Mouse (Mus musculus) heart, adult 8-10 months (tissue): ENCODE measurements around the gene Agbl3. TPM values are rescaled to one million over a fixed set of nuclear protein-coding genes. Genes with fewer than 3 reads are reported as not detected.

ENCODE experiments used
- DNase-seq: peaks from one replicate; pipeline ENCODE4 v3.0.0; 2022; ENCODE audit warnings: low spot score
- total RNA-seq, 4 experiments: library from RNA; stranded (reverse); gene quantifications; 2 replicates each; pipeline ENCODE4 v1.2.4; 2022

The Agbl3 gene
- total RNA-seq = 1 to 10 TPM; 3.6 to 4.8 (median 3.8) TPM

DNA sequence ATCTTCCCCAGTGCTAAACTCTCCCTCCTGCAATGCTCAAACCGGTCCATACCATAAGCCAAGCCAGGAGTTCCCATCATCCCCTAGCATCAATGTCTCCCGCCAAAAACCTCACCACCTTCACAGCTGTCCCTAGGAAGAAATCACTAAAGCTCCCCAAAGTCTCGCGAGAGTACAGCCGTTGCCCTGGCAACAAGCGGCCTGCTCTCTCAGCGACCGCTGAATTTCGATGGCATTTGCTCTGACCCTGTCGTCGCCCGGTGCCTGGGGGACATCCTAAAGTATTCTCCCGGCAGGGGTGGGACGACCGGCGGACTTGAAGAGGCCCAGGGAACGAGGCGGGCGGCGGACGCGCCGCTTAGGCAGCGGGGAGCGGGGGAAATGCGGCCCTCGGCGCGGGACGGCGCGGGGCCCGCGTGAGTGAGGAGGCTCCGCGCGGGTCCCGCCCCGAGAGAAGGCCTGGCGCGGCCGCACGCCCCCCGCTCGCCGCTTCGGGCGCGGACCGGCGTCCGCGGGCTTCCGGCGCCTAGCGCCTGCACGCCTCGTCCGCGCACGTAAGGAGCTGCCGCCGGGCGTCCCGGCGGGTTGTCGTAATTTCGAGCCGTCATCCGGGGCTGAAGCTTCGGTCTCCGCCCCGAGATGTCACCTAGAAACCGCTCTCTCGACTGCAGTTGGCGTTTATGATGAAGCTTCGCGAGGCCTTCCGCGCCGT lies at the start of gene Agbl3:
TSS of gene Agbl3 (plus strand) at position 202 of the 712 bp plus-strand sequence.
- DNase-seq = peak; percentile 94

DNA sequence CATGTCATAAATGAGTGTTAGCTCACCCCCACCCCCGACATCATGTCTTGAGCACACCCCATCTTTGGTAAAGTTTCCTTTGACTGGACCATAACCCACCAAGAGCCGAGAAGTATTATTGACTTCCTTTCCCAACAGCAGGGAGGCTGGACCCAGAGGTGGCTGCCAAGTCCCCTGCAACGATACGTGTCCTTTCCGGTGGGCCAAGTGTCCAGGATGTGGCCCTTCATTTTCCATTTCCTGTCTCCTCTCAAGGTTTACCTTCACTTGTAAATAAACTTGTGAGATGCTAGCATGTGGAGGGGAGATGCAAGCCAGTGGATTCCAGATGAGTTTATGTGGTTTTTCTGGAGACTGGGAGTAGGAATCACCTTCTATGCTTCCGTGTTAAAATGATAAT lies 49.2 kb upstream of the Agbl3 start:
- DNase-seq = no peak

DNA sequence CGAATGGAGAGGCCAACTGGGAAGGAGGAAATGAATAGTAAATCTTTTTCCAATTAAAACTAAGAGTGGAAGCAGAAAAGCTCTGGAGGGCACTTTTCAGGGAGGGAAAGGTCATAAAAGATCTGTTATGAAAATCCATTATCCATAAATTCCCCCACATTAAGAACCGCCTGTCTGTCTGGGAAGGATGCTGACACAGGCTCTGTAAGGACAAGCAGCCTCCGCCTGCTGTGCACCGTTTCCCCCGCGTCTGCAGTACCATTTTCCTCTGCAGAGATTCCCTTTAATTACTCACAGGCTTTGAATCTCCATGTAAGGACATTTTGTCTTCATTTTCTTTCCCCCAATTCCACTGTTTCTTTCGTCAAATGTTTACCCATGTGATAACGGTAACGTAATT lies 48.7 kb upstream of the Agbl3 start:
- no peak for DNase-seq

DNA sequence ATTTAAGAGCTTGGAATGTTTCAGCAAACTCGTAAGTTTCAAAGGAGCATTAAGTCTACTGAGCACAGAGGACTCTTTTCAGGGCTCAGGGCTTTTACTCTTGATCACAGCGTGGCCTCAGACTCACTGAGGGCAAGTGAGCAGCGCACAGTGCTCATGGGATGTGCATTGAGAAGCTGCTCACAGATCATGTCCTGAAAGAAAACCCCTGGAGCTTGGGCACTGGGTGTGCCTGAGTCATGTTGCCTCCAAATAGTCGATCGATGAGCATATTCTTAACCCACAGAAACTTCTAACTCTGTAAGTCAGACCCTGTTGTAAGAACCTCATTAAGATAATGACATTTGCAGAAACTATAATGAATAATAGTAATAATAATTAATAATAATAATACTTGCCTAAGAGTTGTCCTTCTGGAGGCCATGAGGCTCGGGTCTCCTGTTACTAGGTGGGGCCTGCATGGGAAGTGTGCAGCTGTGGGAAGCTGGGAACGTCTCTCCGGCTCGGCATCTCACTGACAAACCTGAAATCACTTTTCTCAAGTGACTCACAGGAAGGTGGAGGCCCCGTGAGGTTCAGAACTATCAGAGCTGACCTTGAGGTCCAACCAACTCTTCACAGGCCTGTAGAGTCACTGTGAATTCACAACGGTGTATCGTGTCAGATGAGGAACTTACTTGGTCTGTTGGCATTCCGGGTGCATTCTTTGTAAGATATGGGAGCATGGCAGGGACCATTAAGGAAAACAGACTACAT lies 45.1 kb upstream of the Agbl3 start:
- DNase-seq = no peak

DNA sequence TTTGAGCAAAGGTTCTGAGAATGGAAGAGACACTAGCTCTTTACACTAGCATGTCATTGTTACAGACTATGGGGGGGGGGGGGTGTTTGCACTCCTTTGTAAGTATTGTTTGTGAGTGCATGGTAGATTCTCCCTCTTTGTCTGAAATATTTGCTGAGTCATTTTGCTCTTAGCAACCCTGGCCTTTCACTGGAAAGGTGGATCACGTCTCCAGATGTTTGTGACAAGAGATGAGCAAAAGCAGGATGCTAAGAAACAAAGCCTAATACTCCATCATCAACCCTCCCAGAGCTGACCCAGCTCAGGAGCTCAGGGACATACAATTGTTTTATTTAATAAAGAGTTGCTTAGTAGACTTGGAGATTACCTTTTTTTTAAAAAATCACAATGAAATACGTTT lies 43.3 kb upstream of the Agbl3 start:
- no peak for DNase-seq

- no peak for DNase-seq
These were observed 36.3 kb upstream of the Agbl3 start for GRCm38 (mm10) chr6:34743946-34744345.

DNA sequence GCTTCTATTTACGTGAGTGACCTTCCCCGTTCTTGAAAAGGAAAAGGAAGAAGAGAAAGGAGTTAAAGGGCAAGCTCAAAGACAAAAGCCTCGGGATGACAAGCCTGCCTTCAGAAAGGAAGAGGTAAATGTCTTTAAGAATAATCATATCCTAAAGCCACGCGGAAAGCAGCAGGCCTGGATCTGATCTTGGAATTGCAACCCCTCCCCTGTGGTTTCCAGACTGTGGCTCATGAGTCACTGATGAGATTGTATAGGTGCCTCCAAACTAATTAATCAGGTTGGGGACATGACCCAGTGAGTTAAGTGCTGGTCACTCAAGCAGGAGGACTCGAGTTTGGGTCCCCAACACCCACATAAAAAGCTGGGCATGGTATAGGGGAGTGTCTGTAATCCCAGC lies 32.4 kb upstream of the Agbl3 start:
- DNase-seq = no peak

- DNase-seq = no peak
These were observed 31.7 kb upstream of the Agbl3 start for GRCm38 (mm10) chr6:34748566-34748965.

GRCm38 (mm10) chr6:34749526-34749925 lies 30.7 kb upstream of the Agbl3 start:
- no peak for DNase-seq

- peak; percentile 48 for DNase-seq
These were observed 29.6 kb upstream of the Agbl3 start for GRCm38 (mm10) chr6:34750487-34751120.

DNA sequence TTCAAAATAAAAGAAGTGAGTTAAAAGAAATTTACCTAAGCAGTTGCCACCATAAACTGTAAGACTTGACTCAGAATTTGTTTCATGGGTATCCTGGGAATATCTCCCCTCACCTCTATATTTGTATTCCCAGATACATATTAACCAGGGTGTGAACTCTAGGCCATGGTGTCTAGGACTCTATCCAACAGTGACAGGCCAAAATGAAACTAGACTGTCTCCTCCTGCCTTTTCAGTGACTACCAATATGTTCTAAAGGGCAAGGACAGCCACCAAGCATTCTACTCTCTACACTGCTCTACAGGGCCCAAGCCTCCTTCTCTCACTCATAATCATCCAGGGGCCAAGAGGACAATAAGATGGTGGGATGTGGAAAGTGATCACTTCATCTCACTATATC lies 28.6 kb upstream of the Agbl3 start:
- DNase-seq = no peak

DNA sequence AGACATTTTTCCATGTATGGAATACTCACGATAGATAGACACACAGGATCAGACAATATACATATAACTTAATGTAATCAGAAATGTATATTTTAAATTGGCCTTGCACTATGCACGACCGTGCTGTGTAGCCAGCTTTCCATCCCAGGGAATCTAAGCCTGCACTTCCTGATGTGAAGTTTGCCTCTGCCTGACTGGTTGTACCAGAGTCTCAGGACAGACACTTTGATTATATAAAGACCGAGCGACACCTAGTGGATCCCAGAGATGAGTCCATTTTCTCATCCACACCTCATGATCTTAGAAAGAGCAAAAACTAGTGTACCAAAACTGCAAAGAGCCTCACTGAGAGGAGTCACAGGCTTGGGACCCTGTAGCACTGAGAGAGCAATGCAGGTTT lies 25.8 kb upstream of the Agbl3 start:
- DNase-seq = peak; percentile 67

GRCm38 (mm10) chr6:34758340-34758739 lies 21.9 kb upstream of the Agbl3 start:
- no peak for DNase-seq

- peak; percentile 46 for DNase-seq
These were observed 20.2 kb upstream of the Agbl3 start for GRCm38 (mm10) chr6:34760023-34760422.

- no peak for DNase-seq
These were observed 14.5 kb upstream of the Agbl3 start for GRCm38 (mm10) chr6:34765721-34766120.

DNA sequence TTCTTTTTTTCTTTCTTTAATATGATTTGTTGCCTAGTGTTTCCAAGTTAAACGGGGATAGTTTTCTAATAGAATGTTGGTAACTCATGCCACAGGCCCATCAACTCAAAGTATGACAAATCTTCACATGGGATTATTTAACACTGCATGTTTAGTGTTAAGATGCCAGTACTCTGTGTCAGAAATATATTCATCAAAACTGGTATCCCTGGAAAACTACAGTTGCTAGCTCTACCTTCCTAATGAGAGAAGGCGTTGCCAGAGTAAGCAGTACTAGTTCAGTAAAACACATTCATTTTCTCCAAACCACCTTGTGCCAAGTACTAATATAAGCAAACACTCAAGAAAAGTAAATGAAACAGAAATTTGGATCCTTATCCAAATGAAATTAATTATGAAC lies 10.2 kb upstream of the Agbl3 start:
- no peak for DNase-seq

DNA sequence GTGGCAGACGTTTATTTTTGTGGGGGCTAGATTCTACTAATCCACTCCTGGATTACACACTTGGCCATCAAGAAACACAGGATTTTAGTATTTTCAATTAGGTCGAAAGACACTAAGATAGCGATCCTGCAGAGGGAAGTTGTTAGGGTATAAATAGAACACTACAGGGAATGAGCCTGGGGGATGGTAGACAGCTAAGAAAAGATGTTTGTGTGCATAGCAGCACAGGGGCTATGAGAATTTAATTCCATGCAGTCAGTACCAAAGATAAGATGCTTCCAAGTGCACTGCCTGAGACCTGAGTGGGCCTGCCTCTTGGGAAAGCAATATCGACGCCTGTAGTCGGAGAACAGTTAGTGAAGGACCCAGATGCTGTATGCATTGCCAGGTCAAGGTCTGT lies 9.7 kb upstream of the Agbl3 start:
- no peak for DNase-seq

DNA sequence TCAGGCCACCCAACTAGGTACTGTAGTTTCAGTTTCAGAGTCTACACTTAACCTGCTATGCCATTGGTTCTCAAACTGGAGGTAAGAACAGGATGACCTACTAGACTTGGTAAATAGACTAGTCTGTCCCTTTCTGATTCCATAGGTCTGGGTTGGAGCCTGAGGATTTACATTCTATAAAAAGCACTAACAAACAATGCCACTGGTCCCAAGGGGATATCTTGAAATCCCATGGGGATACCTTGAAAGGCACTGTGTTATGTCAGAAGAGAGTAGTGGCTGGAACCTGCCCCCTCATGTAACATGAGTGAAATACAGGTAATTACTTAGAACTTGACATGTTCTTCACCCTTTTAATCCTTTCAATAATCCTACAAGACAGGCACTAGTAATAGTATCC lies 3.8 kb upstream of the Agbl3 start:
- no peak for DNase-seq

GRCm38 (mm10) chr6:34777094-34777493 lies 3.1 kb upstream of the Agbl3 start:
- no peak for DNase-seq

DNA sequence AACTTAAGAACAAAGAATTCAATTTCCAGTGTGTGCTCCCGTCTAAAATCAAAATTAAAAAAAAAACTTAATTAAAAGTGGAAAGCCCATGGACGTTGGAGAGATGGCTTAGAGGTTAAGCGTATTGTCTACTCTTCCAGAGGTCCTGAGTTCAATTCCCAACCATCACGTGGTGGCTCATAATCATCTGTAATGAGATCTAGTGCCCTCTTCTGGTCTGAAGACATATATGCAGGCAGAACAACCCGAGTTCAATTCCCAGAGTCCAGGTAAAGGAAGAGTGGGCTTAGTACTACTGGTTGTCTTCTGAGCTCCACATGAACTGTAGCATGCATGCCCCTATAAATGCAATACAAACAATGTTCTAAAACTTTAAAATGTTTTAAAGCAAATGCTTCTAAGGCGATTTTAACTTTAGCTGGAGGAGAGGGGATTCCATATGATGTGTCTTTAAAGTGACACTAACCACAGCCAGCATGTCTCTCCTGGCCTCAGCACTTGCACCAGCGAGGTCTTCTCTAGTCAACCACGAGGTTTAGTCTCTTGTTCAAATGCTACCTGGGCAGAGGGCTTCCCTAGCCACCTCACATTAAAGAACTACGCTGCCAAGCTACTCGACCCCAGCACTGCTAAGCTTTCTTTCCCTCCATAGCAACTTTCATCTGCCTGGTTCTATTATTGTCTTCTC lies 2.1 kb upstream of the Agbl3 start:
- DNase-seq = no peak

GRCm38 (mm10) chr6:34780943-34781289 lies 684 bp downstream of the Agbl3 start:
- DNase-seq = no peak

GRCm38 (mm10) chr6:34782493-34782892 lies 2.3 kb downstream of the Agbl3 start:
- no peak for DNase-seq
